Mouse (Mus musculus): ENCODE data around the gene Kdm4c.

DNA sequence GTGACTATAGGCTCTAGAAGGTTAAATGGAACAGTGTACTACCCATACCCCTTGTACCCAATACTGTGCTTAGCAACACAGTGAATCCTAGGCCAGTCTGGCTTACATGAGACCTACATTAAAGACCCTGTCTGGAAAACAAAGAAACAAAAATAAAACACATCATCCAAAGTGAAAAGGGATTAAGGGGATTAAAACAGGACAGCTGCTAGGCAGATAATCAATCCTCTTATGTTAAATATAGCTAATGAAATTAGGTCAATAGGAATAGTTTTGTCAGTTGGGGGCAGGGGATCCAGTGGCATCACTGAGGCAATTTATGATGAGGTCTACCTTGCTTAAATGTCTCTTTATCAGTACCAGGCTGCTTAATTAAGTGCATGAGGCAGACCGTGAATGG lies at the start of gene Kdm4c:
- TF ChIP-seq POLR2A (IDR thresholded peaks at IDR 0.05; ENCODE audit: control insufficient read depth, low read depth, low read length) (no peak), CTCF (IDR thresholded peaks at IDR 0.05; ENCODE audit: control insufficient read depth, insufficient read depth, insufficient replicate concordance, low read depth, low read length) (no peak)
